Mouse (Mus musculus): ENCODE measurements around the gene Arid5a. TPM values are rescaled to one million over a fixed set of nuclear protein-coding genes. Genes with fewer than 3 reads are reported as not detected.
A peak's percentile ranks its signal among the peaks of the same experiment; 100 is the strongest.

The Arid5a gene
- polyA plus RNA-seq, 1 experiment from 2014 or later: 3.1 TPM

DNA sequence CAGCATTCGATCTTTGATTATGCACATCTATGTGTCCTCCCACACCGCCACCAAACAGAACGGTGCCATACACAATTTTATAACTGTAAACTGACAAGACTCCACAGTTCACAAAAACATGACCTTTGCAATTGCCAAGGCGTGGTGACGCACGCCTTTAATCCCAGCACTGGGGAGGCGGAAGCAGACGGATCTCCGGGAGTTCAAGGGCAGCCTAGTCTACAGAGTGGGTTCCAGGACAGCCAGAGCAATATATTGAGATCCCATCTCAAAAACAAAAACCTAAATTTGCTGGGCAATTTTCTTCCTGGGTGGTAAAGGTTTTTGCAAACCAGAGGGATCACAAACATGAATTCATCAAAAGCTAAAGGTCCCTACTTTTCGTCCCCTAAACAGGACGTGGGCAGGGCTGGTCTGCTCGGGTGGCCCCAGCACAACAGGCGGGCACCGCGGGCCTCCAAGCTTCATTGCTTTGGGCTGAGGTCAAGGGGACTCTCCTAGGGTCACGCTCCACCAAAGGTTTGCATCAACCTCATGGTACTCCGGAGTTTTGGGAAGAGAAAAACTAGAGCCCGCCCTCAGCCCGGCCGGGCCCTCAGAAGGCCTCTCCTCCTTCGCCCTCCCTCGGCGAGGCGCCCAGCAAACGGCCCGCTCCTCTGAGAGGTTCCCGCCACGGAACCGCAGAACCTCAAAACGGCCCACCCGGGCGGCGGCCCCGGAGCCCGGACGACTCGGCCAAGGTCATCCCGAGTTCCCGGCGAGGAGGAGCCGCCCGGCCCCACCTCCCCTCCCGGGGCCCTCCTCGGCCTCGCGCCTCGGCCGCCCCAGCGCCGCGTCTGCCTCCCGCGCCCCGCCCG, 60.8 kb downstream of the Arid5a start:
- no peak for DNase-seq (ENCODE audit: low spot score)
- Histone ChIP-seq H3K4me1 (ENCODE audit: control insufficient read depth, insufficient read depth, low read length) (no peaks in the 10 kb centered on the region; the same call in 1 of the 2 replicates), H3K9ac (ENCODE audit: low read length) (peak overlapping the region; percentile 93), H3K27me3 (ENCODE audit: control insufficient read depth, insufficient read depth, low read length) (no peaks in the 10 kb centered on the region), H3K36me3 (ENCODE audit: control insufficient read depth, insufficient read depth, low read length) (peaks cover 4% of the 10 kb centered on the region; the same call in 1 of the 2 replicates), H3K9me3 (ENCODE audit: control insufficient read depth, low read length) (no peaks in the 10 kb centered on the region), H3K4me2 (ENCODE audit: low read depth) (peak overlapping the region; percentile 72), H3K27ac (ENCODE audit: low read depth, low read length) (0 out of 2 replicates have a peak overlapping the region, but pooled peaks have one; percentile 37), H3K4me3 (ENCODE audit: low read depth, low read length) (peak overlapping the region; percentile 92)
- 9% methylated on average over 39 of the region's 55 CpGs for WGBS
- ATAC-seq (ENCODE audit: insufficient read depth, low FRiP score, low TSS enrichment): peak; percentile 85

DNA sequence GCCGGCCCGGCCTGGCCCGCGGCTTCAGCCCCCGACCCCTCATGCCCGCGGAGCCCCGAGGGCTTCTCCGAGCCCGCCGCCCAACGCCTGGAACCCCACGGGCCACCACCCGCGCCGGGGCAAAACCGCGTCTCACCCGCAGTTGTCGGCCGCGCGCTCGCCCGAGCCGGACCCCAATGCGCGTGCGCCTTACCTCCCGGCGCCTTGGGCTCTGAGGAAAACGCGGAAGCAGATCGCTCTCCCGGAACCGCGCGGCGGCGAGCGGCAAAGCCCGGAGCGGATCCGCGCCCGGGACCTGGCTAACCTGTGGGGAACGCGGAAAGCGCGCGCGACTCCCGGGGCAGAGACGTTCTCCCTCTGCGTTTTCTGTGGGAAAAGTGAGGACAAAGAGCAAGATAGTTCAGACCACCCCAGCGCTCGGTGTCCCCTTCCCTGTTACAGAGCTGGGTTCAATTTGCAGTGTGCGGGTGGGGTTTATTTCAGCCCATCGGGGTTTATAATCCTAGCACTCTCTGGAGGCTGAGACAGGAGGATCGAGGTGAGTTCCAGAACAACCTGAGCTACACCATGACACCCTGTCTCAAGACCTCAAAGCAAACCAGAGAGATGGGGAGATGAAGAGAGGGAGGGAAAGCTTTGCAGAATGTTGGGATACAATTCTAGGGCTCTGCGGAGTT, 61.6 kb downstream of the Arid5a start, which contains the start of gene Kansl3:
Gene Kansl3, minus strand, starts transcription at position 213 of the 677 bp plus-strand sequence.
- H3K27me3 ChIP-seq (ENCODE audit: control insufficient read depth, insufficient read depth, low read length): no peaks in the 10 kb centered on the region
- DNase-seq (ENCODE audit: low spot score) (peak; percentile 92), ATAC-seq (ENCODE audit: insufficient read depth, low FRiP score, low TSS enrichment) (peak; percentile 89)
- peaks cover 4% of the 10 kb centered on the region; the same call in 1 of the 2 replicates for H3K36me3 ChIP-seq (ENCODE audit: control insufficient read depth, insufficient read depth, low read length)
- peak within 1 kb of the TSS; percentile 72 for H3K4me2 ChIP-seq (ENCODE audit: low read depth)
- peak within 1 kb of the TSS; percentile 92 for H3K4me3 ChIP-seq (ENCODE audit: low read depth, low read length)
- 3% methylated on average over 57 of the region's 61 CpGs for WGBS
- peak within 1 kb of the TSS; percentile 93 for H3K9ac ChIP-seq (ENCODE audit: low read length)
- no peaks in the 10 kb centered on the region for H3K9me3 ChIP-seq (ENCODE audit: control insufficient read depth, low read length)
- 0 out of 2 replicates have a peak within 1 kb of the TSS, but pooled peaks have one; percentile 37 for H3K27ac ChIP-seq (ENCODE audit: low read depth, low read length)
- no peaks in the 10 kb centered on the region; the same call in 1 of the 2 replicates for H3K4me1 ChIP-seq (ENCODE audit: control insufficient read depth, insufficient read depth, low read length)

DNA sequence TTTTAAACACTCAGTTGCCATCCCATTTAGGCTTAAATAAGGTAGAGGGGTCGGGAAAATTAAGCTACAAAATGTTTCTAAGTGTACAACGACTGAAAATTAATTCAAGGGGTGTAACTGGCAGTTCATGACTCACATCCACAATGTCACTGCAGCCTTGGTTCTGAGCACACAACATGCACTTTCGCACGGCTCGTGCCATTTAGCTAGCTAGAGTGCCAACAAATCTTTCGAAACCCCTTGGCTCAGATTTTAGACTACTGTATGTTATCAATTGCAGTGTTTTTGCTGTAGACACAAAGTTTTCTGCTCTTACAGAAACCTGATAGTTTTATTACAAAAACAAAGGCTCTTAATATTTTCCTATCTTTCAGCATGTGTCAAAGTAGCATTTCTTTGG, 63.4 kb downstream of the Arid5a start:
- DNase-seq (ENCODE audit: low spot score) (no peak), ATAC-seq (ENCODE audit: insufficient read depth, low FRiP score, low TSS enrichment) (no peak)
- WGBS: 87% methylated on average over 6 of the region's 6 CpGs
- H3K27me3 ChIP-seq (ENCODE audit: control insufficient read depth, insufficient read depth, low read length): no peaks in the 10 kb centered on the region
- no peak overlapping the region for H3K9ac ChIP-seq (ENCODE audit: low read length)
- H3K4me1 ChIP-seq (ENCODE audit: control insufficient read depth, insufficient read depth, low read length): no peaks in the 10 kb centered on the region; the same call in 1 of the 2 replicates
- no peaks in the 10 kb centered on the region for H3K9me3 ChIP-seq (ENCODE audit: control insufficient read depth, low read length)
- no peak overlapping the region for H3K27ac ChIP-seq (ENCODE audit: low read depth, low read length)
- no peak overlapping the region for H3K4me2 ChIP-seq (ENCODE audit: low read depth)
- no peak overlapping the region for H3K4me3 ChIP-seq (ENCODE audit: low read depth, low read length)
- no peaks in the 10 kb centered on the region for H3K36me3 ChIP-seq (ENCODE audit: control insufficient read depth, insufficient read depth, low read length)

DNA sequence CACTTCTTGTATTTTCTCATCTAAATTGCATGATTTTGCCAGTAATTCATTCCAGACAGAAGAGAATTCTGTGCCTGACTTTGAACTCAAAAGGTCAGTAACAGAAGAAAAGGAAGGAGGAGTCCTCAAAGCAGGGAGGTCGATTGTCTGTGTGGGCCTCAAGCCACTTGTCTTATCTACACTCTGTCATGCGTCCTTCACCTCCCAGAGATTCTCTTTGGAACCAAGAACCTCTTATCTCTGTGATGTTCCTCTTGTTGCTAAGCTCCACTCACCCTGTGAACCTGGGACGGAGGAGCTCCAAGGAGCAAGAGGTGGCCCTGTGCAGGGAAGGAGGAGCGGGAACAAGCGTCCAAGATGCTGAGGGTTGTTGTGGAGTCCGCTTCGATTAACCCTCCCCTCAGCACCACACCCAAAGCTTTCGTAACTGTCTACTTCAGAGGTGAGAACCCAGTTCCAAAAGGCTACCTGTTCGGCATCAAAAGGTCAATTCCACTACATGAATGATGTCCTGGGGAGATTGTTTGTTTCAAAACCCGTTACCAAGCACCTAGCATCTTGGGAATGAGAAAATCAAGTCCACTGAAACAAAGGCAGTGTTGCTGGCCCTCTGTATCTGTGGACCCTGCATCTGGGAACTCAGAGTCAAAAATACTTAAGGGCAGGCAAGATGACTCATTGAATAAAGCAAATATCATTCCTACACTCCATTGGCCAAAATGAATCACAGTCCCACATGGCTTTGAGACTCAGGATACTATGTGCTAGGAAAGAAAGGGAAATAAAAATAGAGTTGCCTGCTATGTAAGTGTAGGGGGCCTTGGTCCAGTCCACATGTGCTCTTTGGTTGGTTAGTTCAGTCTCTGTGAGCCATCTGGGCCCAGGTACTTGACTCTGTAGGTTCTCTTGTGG, 64.7 kb downstream of the Arid5a start, which contains the start of gene Fer1l5:
Gene Fer1l5, plus strand, starts transcription at position 358 of the 912 bp plus-strand sequence.
- DNase-seq (ENCODE audit: low spot score) (no peak), ATAC-seq (ENCODE audit: insufficient read depth, low FRiP score, low TSS enrichment) (no peak)
- Histone ChIP-seq H3K4me2 (ENCODE audit: low read depth) (no peak within 1 kb of the TSS), H3K36me3 (ENCODE audit: control insufficient read depth, insufficient read depth, low read length) (no peaks in the 10 kb centered on the region), H3K4me3 (ENCODE audit: low read depth, low read length) (no peak within 1 kb of the TSS), H3K27ac (ENCODE audit: low read depth, low read length) (no peak within 1 kb of the TSS), H3K9me3 (ENCODE audit: control insufficient read depth, low read length) (no peaks in the 10 kb centered on the region), H3K9ac (ENCODE audit: low read length) (no peak within 1 kb of the TSS), H3K27me3 (ENCODE audit: control insufficient read depth, insufficient read depth, low read length) (no peaks in the 10 kb centered on the region), H3K4me1 (ENCODE audit: control insufficient read depth, insufficient read depth, low read length) (no peaks in the 10 kb centered on the region; the same call in 1 of the 2 replicates)
- 83% methylated on average over 10 of the region's 10 CpGs for WGBS

Small RNA genes lying within 50 kb of the gene (microRNA-seq; reads per million reads assigned to microRNA genes)
- not detected for gene Mir6898

Other genes starting within 250 kb of the Arid5a start
- 25.2 and 27.7 TPM in 2 replicates for gene Hs6st1, start 239.3 kb upstream of the Arid5a start, polyA plus RNA-seq (2014; fragmentation: Nextera tagmentation; extraction: Ambion mirVana)
- gene Uggt1, start 63.0 kb upstream of the Arid5a start, polyA plus RNA-seq (2014; fragmentation: Nextera tagmentation; extraction: Ambion mirVana): 70.5 and 82.3 TPM in 2 replicates
- 0.62 and 0.70 TPM in 2 replicates for gene Neurl3, start 33.1 kb upstream of the Arid5a start, polyA plus RNA-seq (2014; fragmentation: Nextera tagmentation; extraction: Ambion mirVana)
- 35.6 and 38.1 TPM in 2 replicates for gene Kansl3, start 61.4 kb downstream of the Arid5a start, polyA plus RNA-seq (2014; fragmentation: Nextera tagmentation; extraction: Ambion mirVana)
- 1.4 and 1.5 TPM in 2 replicates for gene Fer1l5, start 64.6 kb downstream of the Arid5a start, polyA plus RNA-seq (2014; fragmentation: Nextera tagmentation; extraction: Ambion mirVana)
- 35.1 and 38.2 TPM in 2 replicates for gene Lman2l, start 137.5 kb downstream of the Arid5a start, polyA plus RNA-seq (2014; fragmentation: Nextera tagmentation; extraction: Ambion mirVana)
- 12.4 and 14.0 TPM in 2 replicates for gene Cnnm4, start 163.9 kb downstream of the Arid5a start, polyA plus RNA-seq (2014; fragmentation: Nextera tagmentation; extraction: Ambion mirVana)
- 5.2 and 5.6 TPM in 2 replicates for gene Cnnm3, start 204.1 kb downstream of the Arid5a start, polyA plus RNA-seq (2014; fragmentation: Nextera tagmentation; extraction: Ambion mirVana)
- 7.1 and 7.2 TPM in 2 replicates for gene Ankrd23, start 229.2 kb downstream of the Arid5a start, polyA plus RNA-seq (2014; fragmentation: Nextera tagmentation; extraction: Ambion mirVana)
- gene Gm42417, start 231.7 kb downstream of the Arid5a start, polyA plus RNA-seq (2014; fragmentation: Nextera tagmentation; extraction: Ambion mirVana): 0.28 TPM in 1 of 2 replicates, not detected in the other
- gene Ankrd39, start 239.7 kb downstream of the Arid5a start, polyA plus RNA-seq (2014; fragmentation: Nextera tagmentation; extraction: Ambion mirVana): 15.3 and 16.2 TPM in 2 replicates

Data from neural tube, embryonic 11.5 days (tissue).